Mouse (Mus musculus) lung, postnatal 0 days (tissue): ENCODE measurements at regions not wholly inside any gene's neighbourhood (a gene's known extent, or its start where the extent isn't known, plus 50 kb on each side); places are given as distances from the start of the nearest gene placed in this dataset.

ENCODE experiments used
- ATAC-seq: fragments of 200-750 bp; cut with Nextera tagmentation; 2 replicates; pipeline ENCODE4 v1.8.0; 2017; ENCODE audit warnings: moderate library complexity
- DNase-seq: peaks from one replicate; pipeline ENCODE4 v3.0.0-alpha.2; 2016; ENCODE audit warnings: low spot score
- H3K27ac ChIP-seq: fragments of 300-500 bp; sonication (generic); 2 replicates; pipeline ENCODE4 v1.5.1; 2014; ENCODE audit warnings: antibody characterized with exemption, mild to moderate bottlenecking, low read length, mixed read lengths
- H3K27me3 ChIP-seq: fragments of 300-500 bp; sonication (generic); replicated peaks from 2 replicates; pipeline ENCODE4 v1.6.1; 2014; ENCODE audit warnings: low read length, mixed read lengths; ENCODE audit not compliant: insufficient read depth
- H3K36me3 ChIP-seq: fragments of 300-500 bp; sonication (generic); 2 replicates; pipeline ENCODE4 v1.6.1; 2014; ENCODE audit warnings: low read length, mixed read lengths; ENCODE audit not compliant: insufficient read depth
- H3K4me1 ChIP-seq: fragments of 300-500 bp; sonication (generic); 2 replicates; pipeline ENCODE4 v1.6.1; 2014; ENCODE audit warnings: antibody characterized with exemption, low read depth, low read length, mixed read lengths; ENCODE audit not compliant: insufficient read depth
- H3K4me2 ChIP-seq: fragments of 300-500 bp; sonication (generic); replicated peaks from 2 replicates; pipeline ENCODE4 v1.6.1; 2014; ENCODE audit warnings: low read depth, mild to moderate bottlenecking, low read length, moderate library complexity, mixed read lengths
- H3K4me3 ChIP-seq: fragments of 300-500 bp; sonication (generic); 2 replicates; pipeline ENCODE4 v1.5.1; 2014; ENCODE audit warnings: low read depth, low read length
- H3K9ac ChIP-seq: fragments of 300-500 bp; sonication (generic); replicated peaks from 2 replicates; pipeline ENCODE4 v1.6.1; 2014; ENCODE audit warnings: low read depth, mild to moderate bottlenecking
- H3K9me3 ChIP-seq: fragments of 300-500 bp; sonication (generic); 2 replicates; pipeline ENCODE4 v1.6.1; 2016; ENCODE audit warnings: low read length, mixed read lengths
- CTCF ChIP-seq: IDR thresholded peaks from 2 replicates; pipeline ENCODE4 v1.5.1; 2016; ENCODE audit warnings: antibody characterized with exemption, mild to moderate bottlenecking
- EP300 ChIP-seq: IDR thresholded peaks from 2 replicates; pipeline ENCODE4 v1.6.1; 2016; ENCODE audit warnings: antibody characterized with exemption, mild to moderate bottlenecking, control low read depth
- WGBS: fragments of 180-500 bp; shearing (Covaris S2); extraction: QIAGEN DNeasy Blood & Tissue Kit; methylation state at CpG from one replicate; pipeline ENCODE4 v1.1.7; 2014; 5-methylcytosine and 5-hydroxymethylcytosine counted together

DNA sequence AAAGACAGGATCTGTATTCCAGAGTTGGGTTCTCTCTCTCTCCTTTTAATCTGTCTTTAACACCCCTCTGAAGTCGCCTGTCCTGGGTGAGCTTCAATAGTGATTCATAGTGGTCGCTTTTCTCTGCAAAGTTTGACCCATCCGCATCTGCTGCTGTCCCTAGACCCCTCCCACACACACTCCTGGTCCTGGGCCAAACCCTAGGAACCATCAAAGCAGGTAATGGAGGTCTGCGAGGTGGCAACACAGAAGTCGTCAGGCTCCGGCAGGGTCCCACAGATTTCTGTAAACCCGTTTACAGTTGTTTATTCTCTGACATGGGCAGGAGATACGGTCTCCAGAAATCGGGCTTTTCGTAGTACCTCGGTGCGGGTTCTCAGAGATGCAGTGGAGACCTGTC lies 399.5 kb upstream of the Smim15 start:
- peaks cover 13% of the 10 kb centered on the region; the same call in 1 of the 2 replicates for H3K4me1 ChIP-seq
- no peak overlapping the region for H3K9ac ChIP-seq
- ATAC-seq (no peak), DNase-seq (no peak)
- no peaks in the 10 kb centered on the region for H3K27me3 ChIP-seq
- H3K9me3 ChIP-seq = no peaks in the 10 kb centered on the region
- no peak for TF ChIP-seq CTCF
- no peak for TF ChIP-seq EP300
- WGBS = 55% methylated on average over 12 of the region's 12 CpGs
- no peaks in the 10 kb centered on the region for H3K36me3 ChIP-seq
- peak overlapping the region; percentile 41; the same call in 1 of the 2 replicates for H3K4me3 ChIP-seq
- peak overlapping the region; percentile 65; the same call in 1 of the 2 replicates for H3K4me2 ChIP-seq
- no peak overlapping the region for H3K27ac ChIP-seq

DNA sequence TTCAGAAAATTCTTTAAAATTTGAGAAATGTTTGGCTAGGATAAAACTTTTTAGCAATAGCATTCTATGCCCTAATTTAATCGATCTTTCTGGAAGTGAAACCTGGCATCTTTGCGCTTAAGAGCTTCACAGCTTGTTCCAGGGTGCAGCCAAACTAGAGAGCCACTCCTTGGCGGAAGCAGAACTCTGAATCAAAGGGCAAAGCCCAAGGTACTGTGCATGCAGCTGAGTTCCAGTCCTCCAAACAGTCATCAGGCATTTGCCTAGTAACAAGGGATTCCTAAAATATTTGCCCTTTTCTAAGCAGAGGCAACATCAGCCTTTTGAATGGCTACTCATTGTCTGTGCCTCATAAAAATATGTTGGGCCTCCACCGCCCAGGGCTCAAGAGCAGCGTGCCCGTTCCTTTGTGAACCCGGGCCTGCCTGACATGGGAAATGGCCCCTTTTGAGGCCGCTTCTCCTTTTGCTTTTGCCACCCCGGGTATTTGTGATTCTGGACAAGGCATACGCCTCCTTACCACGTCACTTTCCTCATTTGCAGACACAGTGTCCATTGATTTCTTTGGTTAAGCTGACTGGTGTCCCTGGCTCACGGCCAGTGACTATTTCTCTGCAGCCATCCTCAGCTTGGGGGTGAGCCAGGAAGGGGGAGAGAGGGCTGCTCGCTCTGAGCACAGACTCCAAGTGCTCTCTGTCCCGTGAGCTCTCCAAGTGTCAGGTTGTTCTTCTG lies 402.2 kb upstream of the Smim15 start:
- WGBS = 41% methylated on average over 14 of the region's 14 CpGs
- Histone ChIP-seq H3K4me2 (no peak overlapping the region), H3K27me3 (no peaks in the 10 kb centered on the region), H3K9me3 (no peaks in the 10 kb centered on the region), H3K36me3 (no peaks in the 10 kb centered on the region), H3K27ac (no peak overlapping the region), H3K4me3 (no peak overlapping the region), H3K4me1 (peaks cover 13% of the 10 kb centered on the region; the same call in 1 of the 2 replicates), H3K9ac (no peak overlapping the region)
- TF ChIP-seq EP300 (no peak), CTCF (no peak)
- peak; percentile 47 for ATAC-seq
- DNase-seq = peak; percentile 52

DNA sequence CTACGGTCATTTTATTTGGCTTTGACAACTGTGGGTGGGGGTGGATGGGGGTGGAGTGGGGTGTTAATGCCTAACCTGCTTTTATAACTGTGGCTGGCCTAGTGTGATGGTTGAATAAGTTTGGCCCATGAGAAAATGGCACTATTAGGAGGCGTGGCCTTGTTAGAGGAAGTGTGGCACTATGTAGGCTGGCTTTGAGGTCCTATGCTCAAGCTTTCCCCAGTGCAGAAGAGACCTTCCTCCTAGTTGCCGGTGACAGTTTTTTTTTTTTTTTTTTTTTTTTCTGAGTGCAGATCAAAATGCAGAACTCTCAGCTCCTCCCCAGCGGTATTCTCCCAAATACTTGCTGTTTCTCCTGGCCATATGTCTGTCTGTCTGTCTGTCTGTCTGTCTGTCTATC lies 404.6 kb upstream of the Smim15 start:
- peaks cover 3% of the 10 kb centered on the region; the same call in 1 of the 2 replicates for H3K4me1 ChIP-seq
- no peak overlapping the region for H3K9ac ChIP-seq
- no peaks in the 10 kb centered on the region for H3K36me3 ChIP-seq
- no peak overlapping the region for H3K4me3 ChIP-seq
- H3K27me3 ChIP-seq = no peaks in the 10 kb centered on the region
- DNase-seq (no peak), ATAC-seq (no peak)
- TF ChIP-seq EP300 (no peak), CTCF (no peak)
- WGBS = 87% methylated on average over 4 of the region's 4 CpGs
- H3K9me3 ChIP-seq = no peaks in the 10 kb centered on the region
- no peak overlapping the region for H3K4me2 ChIP-seq
- no peak overlapping the region for H3K27ac ChIP-seq

DNA sequence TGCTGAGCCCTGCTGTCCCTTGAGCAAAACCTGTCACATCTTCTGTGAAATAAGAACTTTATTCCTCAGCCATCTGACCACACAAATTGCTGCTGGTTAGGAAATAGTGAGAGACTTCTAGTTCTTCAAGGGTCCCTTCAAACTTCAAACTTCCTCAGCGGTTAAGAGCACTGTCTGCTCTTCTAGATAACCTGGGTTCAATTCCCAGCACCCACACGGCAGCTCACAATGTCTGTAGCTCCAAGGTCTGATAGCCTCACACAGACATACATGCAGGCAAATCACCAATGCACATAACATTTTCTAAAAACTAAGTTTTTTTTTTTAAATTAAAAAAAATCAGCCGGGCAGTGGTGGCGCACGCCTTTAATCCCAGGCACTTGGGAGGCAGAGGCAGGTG lies 407.0 kb upstream of the Smim15 start:
- H3K4me2 ChIP-seq = no peak overlapping the region
- DNase-seq = no peak
- H3K4me1 ChIP-seq = no peaks in the 10 kb centered on the region
- TF ChIP-seq EP300 (no peak), CTCF (no peak)
- H3K36me3 ChIP-seq = no peaks in the 10 kb centered on the region
- no peak overlapping the region for H3K27ac ChIP-seq
- H3K9me3 ChIP-seq = no peaks in the 10 kb centered on the region
- 82% methylated on average over 5 of the region's 5 CpGs for WGBS
- H3K4me3 ChIP-seq = no peak overlapping the region
- no peaks in the 10 kb centered on the region for H3K27me3 ChIP-seq
- ATAC-seq = no peak
- no peak overlapping the region for H3K9ac ChIP-seq

DNA sequence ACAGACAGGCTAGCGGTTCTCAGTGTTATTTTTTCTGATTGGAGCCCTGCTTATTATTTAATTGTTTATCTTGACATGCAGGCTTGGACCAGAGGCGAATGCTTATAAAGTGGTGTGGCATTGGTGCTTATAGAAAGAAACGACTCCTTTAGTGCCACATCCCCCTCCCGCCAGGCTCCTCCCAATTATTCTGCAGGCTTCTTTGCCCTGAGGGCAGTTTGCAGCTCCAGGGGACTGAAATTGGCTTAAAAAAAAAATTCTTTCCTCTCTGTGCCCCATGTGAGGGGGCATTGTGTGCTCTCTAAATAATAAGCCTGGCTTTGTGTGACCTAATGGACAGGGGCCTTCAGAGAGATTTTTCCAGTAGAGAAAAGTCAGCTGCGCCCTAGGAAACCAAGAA lies 409.1 kb upstream of the Smim15 start:
- H3K4me2 ChIP-seq = no peak overlapping the region
- no peaks in the 10 kb centered on the region for H3K4me1 ChIP-seq
- H3K9ac ChIP-seq = no peak overlapping the region
- no peak overlapping the region for H3K27ac ChIP-seq
- no peak for ATAC-seq
- H3K36me3 ChIP-seq = no peaks in the 10 kb centered on the region
- 75% methylated on average over 5 of the region's 5 CpGs for WGBS
- no peak for DNase-seq
- no peak overlapping the region for H3K4me3 ChIP-seq
- no peaks in the 10 kb centered on the region for H3K27me3 ChIP-seq
- TF ChIP-seq EP300 = no peak
- TF ChIP-seq CTCF = no peak
- no peaks in the 10 kb centered on the region for H3K9me3 ChIP-seq

DNA sequence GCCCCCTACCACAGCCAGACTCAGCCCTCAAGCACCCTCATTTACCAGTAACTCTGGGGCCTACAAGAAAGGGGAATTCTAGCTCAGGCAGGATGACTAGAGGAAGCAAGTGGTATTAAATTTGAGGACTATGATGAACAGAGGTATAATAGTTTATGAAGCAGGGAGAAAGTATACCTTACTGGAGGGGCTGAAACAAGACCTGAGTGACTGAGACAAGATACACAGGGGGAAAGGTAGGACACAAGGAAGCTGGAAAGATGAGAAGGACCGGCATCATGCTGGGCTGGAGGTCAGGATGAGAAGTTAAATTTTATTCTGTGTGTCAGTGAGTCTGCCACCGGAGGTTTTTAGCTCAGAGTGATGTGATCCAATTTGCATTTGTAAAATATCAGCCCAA lies 417.2 kb upstream of the Smim15 start:
- Histone ChIP-seq H3K4me2 (no peak overlapping the region), H3K9me3 (no peaks in the 10 kb centered on the region), H3K4me1 (no peaks in the 10 kb centered on the region), H3K36me3 (no peaks in the 10 kb centered on the region), H3K27ac (no peak overlapping the region), H3K4me3 (no peak overlapping the region), H3K27me3 (no peaks in the 10 kb centered on the region), H3K9ac (no peak overlapping the region)
- no peak for DNase-seq
- no peak for ATAC-seq
- TF ChIP-seq EP300 (no peak), CTCF (no peak)
- 84% methylated on average over 2 of the region's 2 CpGs for WGBS

DNA sequence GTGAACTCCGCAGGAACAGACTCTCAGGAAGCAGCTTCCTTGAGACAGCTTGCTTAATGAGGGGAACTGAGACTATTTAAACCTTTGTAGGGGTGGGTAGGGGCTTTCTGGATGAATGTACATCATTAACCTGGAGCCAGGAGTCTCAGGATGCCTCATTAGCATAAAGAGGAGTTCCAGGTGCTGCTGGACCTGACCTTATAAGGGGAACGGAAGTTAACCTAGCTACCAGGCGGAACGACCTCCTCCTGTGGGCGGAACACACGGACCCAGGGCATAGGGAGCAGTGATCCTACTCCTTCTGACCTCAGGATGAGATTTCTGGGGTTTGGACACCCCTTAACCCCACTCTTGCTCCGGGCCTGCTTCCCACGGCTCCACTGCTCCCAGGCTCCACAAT lies 417.6 kb upstream of the Smim15 start:
- H3K27ac ChIP-seq = no peak overlapping the region
- ATAC-seq (no peak), DNase-seq (no peak)
- no peaks in the 10 kb centered on the region for H3K4me1 ChIP-seq
- no peak overlapping the region for H3K4me3 ChIP-seq
- no peak overlapping the region for H3K4me2 ChIP-seq
- H3K36me3 ChIP-seq = no peaks in the 10 kb centered on the region
- H3K9me3 ChIP-seq = no peaks in the 10 kb centered on the region
- 71% methylated on average over 8 of the region's 8 CpGs for WGBS
- H3K9ac ChIP-seq = no peak overlapping the region
- no peak for TF ChIP-seq CTCF
- TF ChIP-seq EP300 = no peak
- no peaks in the 10 kb centered on the region for H3K27me3 ChIP-seq
